Mouse (Mus musculus) liver, adult 2 months (tissue): ENCODE results near the gene Itgb3bp. TPM values are rescaled to one million over a fixed set of nuclear protein-coding genes. Genes with fewer than 3 reads are reported as not detected.
A peak's percentile ranks its signal among the peaks of the same experiment; 100 is the strongest.

Source experiments
- DNase-seq: peaks from one replicate; pipeline ENCODE4 v3.0.0-alpha.2; 2011; ENCODE audit warnings: low read depth, low spot score; ENCODE audit errors: extremely low read depth
- H3K27ac ChIP-seq: fragments of 200-500 bp; replicated peaks from 2 replicates; pipeline ENCODE4 v1.5.1; 2012; ENCODE audit warnings: low read depth, mild to moderate bottlenecking, control low read depth, inconsistent platforms, low read length; ENCODE audit not compliant: insufficient read depth
- H3K27me3 ChIP-seq: fragments of 200-500 bp; 2 replicates; pipeline ENCODE4 v1.6.1; 2012; ENCODE audit warnings: mild to moderate bottlenecking, moderate library complexity, low read length, inconsistent platforms; ENCODE audit not compliant: control insufficient read depth, insufficient read depth
- H3K36me3 ChIP-seq: fragments of 200-500 bp; 2 replicates; pipeline ENCODE4 v1.6.1; 2012; ENCODE audit warnings: low read length, inconsistent platforms; ENCODE audit not compliant: control insufficient read depth, insufficient read depth
- H3K4me1 ChIP-seq: fragments of 200-500 bp; 2 replicates; pipeline ENCODE4 v1.6.1; 2011; ENCODE audit warnings: low read length; ENCODE audit not compliant: control insufficient read depth, insufficient read depth
- H3K4me3 ChIP-seq: fragments of 200-500 bp; 2 replicates; pipeline ENCODE4 v1.5.1; 2011; ENCODE audit warnings: low read depth, mild to moderate bottlenecking, control low read depth, low read length, moderate library complexity; ENCODE audit not compliant: insufficient read depth
- H3K79me2 ChIP-seq: fragments of 200-500 bp; 2 replicates; pipeline ENCODE4 v1.6.1; 2012; ENCODE audit warnings: inconsistent platforms, mild to moderate bottlenecking, low read length, moderate library complexity; ENCODE audit not compliant: control insufficient read depth, insufficient read depth
- H3K9ac ChIP-seq: fragments of 200-500 bp; 2 replicates; pipeline ENCODE4 v1.6.1; 2012; ENCODE audit warnings: low read depth, mild to moderate bottlenecking, control low read depth, inconsistent platforms, low read length
- CTCF ChIP-seq: fragments of 200-500 bp; IDR thresholded peaks from 2 replicates; pipeline ENCODE4 v1.5.1; 2011; ENCODE audit warnings: low read depth, low read length, control low read depth
- POLR2A ChIP-seq: fragments of 200-500 bp; IDR thresholded peaks from 2 replicates; pipeline ENCODE4 v1.6.1; 2011; ENCODE audit warnings: low read length, control low read depth; ENCODE audit not compliant: insufficient read depth; ENCODE audit errors: extremely low read depth
- WGBS: fragments of 180-500 bp; shearing (Covaris S2); methylation state at CpG from one replicate; pipeline ENCODE4 v1.1.7; 2018; 5-methylcytosine and 5-hydroxymethylcytosine counted together
- polyA plus RNA-seq: library from polyadenylated mRNA; depleted of rRNA; stranded (reverse); fragments of >200 nt; gene quantifications from 2 replicates; pipeline ENCODE4 v1.2.3, GENCODE M21; 2012
- total RNA-seq: library from RNA; depleted of rRNA; stranded (reverse); fragments of >200 nt; gene quantifications from 2 replicates; pipeline ENCODE4 v1.2.3, GENCODE M21; 2014

The Itgb3bp gene
- total and polyA plus RNA-seq, 2 experiments, result 0.26 to 2.6 TPM

- peaks cover 7% of the 10 kb centered on the region; the same call in 1 of the 2 replicates for H3K79me2 ChIP-seq
- no peaks in the 10 kb centered on the region for H3K36me3 ChIP-seq
- TF ChIP-seq POLR2A, result no peak
- TF ChIP-seq CTCF, result no peak
- DNase-seq, result no peak
- no peaks in the 10 kb centered on the region for H3K27me3 ChIP-seq
- whole genome bisulfite sequencing, result 66% methylated on average over 4 of the region's 4 CpGs
- H3K4me3 ChIP-seq, result no peak overlapping the region
- H3K4me1 ChIP-seq, result peaks cover 6% of the 10 kb centered on the region; the same call in 1 of the 2 replicates
- H3K9ac ChIP-seq, result no peak overlapping the region
- H3K27ac ChIP-seq, result no peak overlapping the region
Observed at GRCm38 (mm10) chr4:99926380-99926779, 3.2 kb downstream of the Itgb3bp start.

- H3K9ac ChIP-seq, result no peak overlapping the region
- H3K79me2 ChIP-seq, result no peaks in the 10 kb centered on the region
- no peaks in the 10 kb centered on the region for H3K27me3 ChIP-seq
- no peak overlapping the region for H3K4me3 ChIP-seq
- H3K4me1 ChIP-seq, result no peaks in the 10 kb centered on the region
- WGBS, result 59% methylated on average over 4 of the region's 4 CpGs
- H3K36me3 ChIP-seq, result no peaks in the 10 kb centered on the region
- no peak overlapping the region for H3K27ac ChIP-seq
- TF ChIP-seq POLR2A (no peak), CTCF (no peak)
- peak; percentile 43 for DNase-seq
Observed at GRCm38 (mm10) chr4:99913894-99914451, 15.6 kb downstream of the Itgb3bp start.

- no peaks in the 10 kb centered on the region for H3K27me3 ChIP-seq
- no peak overlapping the region for H3K27ac ChIP-seq
- no peaks in the 10 kb centered on the region for H3K79me2 ChIP-seq
- H3K36me3 ChIP-seq, result no peaks in the 10 kb centered on the region
- no peak for TF ChIP-seq POLR2A
- TF ChIP-seq CTCF, result no peak
- no peak for DNase-seq
- H3K4me1 ChIP-seq, result no peaks in the 10 kb centered on the region
- no peak overlapping the region for H3K9ac ChIP-seq
- H3K4me3 ChIP-seq, result no peak overlapping the region
Observed at GRCm38 (mm10) chr4:99882405-99882804, 47.2 kb downstream of the Itgb3bp start.

- Histone ChIP-seq H3K4me1 (no peaks in the 10 kb centered on the region), H3K9ac (no peak overlapping the region), H3K4me3 (no peak overlapping the region), H3K27me3 (no peaks in the 10 kb centered on the region), H3K79me2 (no peaks in the 10 kb centered on the region), H3K27ac (no peak overlapping the region), H3K36me3 (no peaks in the 10 kb centered on the region)
- TF ChIP-seq CTCF (peak; percentile 55; the same call in 1 of the 2 replicates), POLR2A (no peak)
- DNase-seq, result peak; percentile 24
Observed at GRCm38 (mm10) chr4:99881882-99882281, 47.7 kb downstream of the Itgb3bp start.

- Histone ChIP-seq H3K27ac (peak within 1 kb of the TSS; percentile 66), H3K36me3 (no peaks in the 10 kb centered on the region), H3K79me2 (no peaks in the 10 kb centered on the region), H3K27me3 (no peaks in the 10 kb centered on the region), H3K9ac (peak within 1 kb of the TSS; percentile 71), H3K4me1 (no peaks in the 10 kb centered on the region), H3K4me3 (peak within 1 kb of the TSS; percentile 67)
- under 1% methylated on average over 48 of the region's 48 CpGs for WGBS
- TF ChIP-seq POLR2A (no peak), CTCF (no peak)
- DNase-seq, result peak; percentile 84
Observed at GRCm38 (mm10) chr4:99829094-99830073, 100.2 kb downstream of the Itgb3bp start, which contains the start of gene Efcab7. Gene Efcab7, plus strand, starts transcription at chr4:99829198.
